Mouse (Mus musculus) kidney, adult 2 months (tissue): ENCODE measurements at regions not wholly inside any gene's neighbourhood (a gene's known extent, or its start where the extent isn't known, plus 50 kb on each side); places are given as distances from the start of the nearest gene placed in this dataset.

Experiments used
- CTCF ChIP-seq: fragments of 200-500 bp; conservative IDR thresholded peaks from 2 replicates; pipeline ENCODE4 v1.5.1; 2011; ENCODE audit warnings: low read depth, mild to moderate bottlenecking, control low read depth, low read length, moderate library complexity, mixed read lengths; ENCODE audit not compliant: insufficient read depth, insufficient read length
- POLR2A ChIP-seq: fragments of 200-500 bp; IDR thresholded peaks from one replicate; pipeline ENCODE4 v1.6.1; 2011; ENCODE audit warnings: low read depth, low read length, control low read depth

DNA sequence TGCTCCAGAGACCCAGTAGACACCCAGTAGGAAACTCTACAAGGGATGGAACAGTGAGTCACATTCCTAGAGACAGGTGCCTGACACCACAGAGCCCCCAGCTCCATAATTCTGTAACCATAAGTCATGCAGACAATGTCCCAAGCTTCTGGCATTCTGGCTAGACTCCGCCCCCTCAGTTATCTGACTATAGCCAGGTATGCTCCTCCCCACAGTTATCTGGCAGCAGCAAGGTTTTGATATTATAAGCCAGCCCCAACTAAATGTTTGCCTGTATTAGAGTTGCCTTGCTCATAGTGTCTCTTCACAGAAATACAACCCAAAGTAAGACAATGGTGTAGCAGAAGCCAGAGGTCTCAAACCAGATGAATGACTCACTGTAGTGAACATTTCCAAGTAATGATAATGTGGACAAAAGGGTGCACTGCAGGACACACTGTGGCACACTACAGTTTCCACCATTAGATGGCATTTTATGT, 121.4 kb upstream of the Otogl start:
- no peak for TF ChIP-seq CTCF
- no peak for TF ChIP-seq POLR2A
